Mouse (Mus musculus) lung, postnatal 0 days (tissue): ENCODE measurements at regions not wholly inside any gene's neighbourhood (a gene's known extent, or its start where the extent isn't known, plus 50 kb on each side); places are given as distances from the start of the nearest gene placed in this dataset.

Source experiments
- CTCF ChIP-seq: IDR thresholded peaks from 2 replicates; pipeline ENCODE4 v1.5.1; 2016; ENCODE audit warnings: antibody characterized with exemption, mild to moderate bottlenecking
- EP300 ChIP-seq: IDR thresholded peaks from 2 replicates; pipeline ENCODE4 v1.6.1; 2016; ENCODE audit warnings: antibody characterized with exemption, mild to moderate bottlenecking, control low read depth

DNA sequence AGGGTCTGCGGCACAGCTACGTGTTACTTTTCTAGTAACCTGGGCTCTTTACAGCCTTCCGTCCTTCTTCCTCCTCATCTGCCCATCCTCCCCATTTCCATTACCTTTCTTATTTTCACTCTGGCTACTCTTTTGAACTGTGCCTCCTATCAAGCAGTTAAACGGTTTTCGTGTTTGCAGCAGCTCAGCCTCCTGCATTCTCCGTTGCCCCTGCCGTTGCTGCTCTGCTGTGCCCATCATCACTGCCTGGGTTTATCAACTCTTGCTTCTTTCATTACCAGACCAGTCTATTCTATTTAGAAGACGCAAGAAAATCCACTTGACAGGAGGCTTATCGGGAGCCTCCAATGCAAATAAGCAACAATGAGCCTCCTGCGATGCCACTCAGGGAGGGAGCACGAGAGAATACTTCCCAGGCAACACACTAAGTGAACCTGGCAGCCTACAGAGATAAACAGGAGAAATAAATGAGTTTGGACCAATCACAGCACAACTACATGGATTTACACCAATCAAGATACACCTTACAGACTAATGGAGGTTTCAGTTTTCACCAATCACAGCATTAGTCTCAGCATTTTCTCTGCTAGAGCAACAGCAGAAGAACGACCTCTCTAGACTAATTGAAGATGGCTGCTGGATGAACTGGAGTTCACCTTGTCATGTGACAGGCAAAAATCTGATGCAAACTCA, 113.5 kb downstream of the Ibtk start:
- TF ChIP-seq CTCF (no peak), EP300 (no peak)
